Mouse (Mus musculus): ENCODE measurements around the gene Pcgf1. TPM values are rescaled to one million over a fixed set of nuclear protein-coding genes. Genes with fewer than 3 reads are reported as not detected.

The Pcgf1 gene
- polyA plus RNA-seq (2014; fragmentation: Nextera tagmentation; extraction: Ambion mirVana), result 33.0 and 38.8 TPM in 2 replicates

GRCm38 (mm10) chr6:83077630-83078323, at the start of gene Pcgf1:
TSS of gene Pcgf1 (plus strand) at chr6:83077869.
- Histone ChIP-seq H3K4me2 (replicated peaks; ENCODE audit: low read depth, low read length) (peak within 1 kb of the TSS; percentile 96), H3K36me3 (ENCODE audit: control insufficient read depth, insufficient read depth, low read length) (peaks cover 5% of the 10 kb centered on the region; the same call in 1 of the 2 replicates), H3K9me3 (ENCODE audit: control insufficient read depth, low read depth, low read length) (no peaks in the 10 kb centered on the region), H3K4me1 (ENCODE audit: control insufficient read depth, insufficient read depth, low read length) (peaks cover 5% of the 10 kb centered on the region; the same call in 1 of the 2 replicates), H3K9ac (replicated peaks; ENCODE audit: low read depth, low read length) (peak within 1 kb of the TSS; percentile 63), H3K27me3 (ENCODE audit: control insufficient read depth, insufficient read depth, low read length) (peaks cover 27% of the 10 kb centered on the region), H3K27ac (ENCODE audit: low read length) (peak within 1 kb of the TSS; percentile 77), H3K4me3 (ENCODE audit: low read depth, low read length) (peak within 1 kb of the TSS; percentile 71)
- peak; percentile 49 for ATAC-seq (ENCODE audit: insufficient number of reproducible peaks, insufficient read depth, low FRiP score, low read depth)
- WGBS, result 0% methylated on average over 54 of the region's 54 CpGs

GRCm38 (mm10) chr6:83029777-83030176, 47.9 kb upstream of the Pcgf1 start:
- Histone ChIP-seq H3K9me3 (ENCODE audit: control insufficient read depth, low read depth, low read length) (no peaks in the 10 kb centered on the region), H3K4me1 (ENCODE audit: control insufficient read depth, insufficient read depth, low read length) (no peaks in the 10 kb centered on the region; the same call in 1 of the 2 replicates), H3K9ac (replicated peaks; ENCODE audit: low read depth, low read length) (no peak overlapping the region), H3K4me2 (replicated peaks; ENCODE audit: low read depth, low read length) (no peak overlapping the region), H3K4me3 (ENCODE audit: low read depth, low read length) (no peak overlapping the region), H3K36me3 (ENCODE audit: control insufficient read depth, insufficient read depth, low read length) (no peaks in the 10 kb centered on the region), H3K27ac (ENCODE audit: low read length) (no peak overlapping the region), H3K27me3 (ENCODE audit: control insufficient read depth, insufficient read depth, low read length) (no peaks in the 10 kb centered on the region)
- ATAC-seq (ENCODE audit: insufficient number of reproducible peaks, insufficient read depth, low FRiP score, low read depth), result no peak
- WGBS, result 42% methylated on average over 10 of the region's 10 CpGs

- Histone ChIP-seq H3K27me3 (ENCODE audit: control insufficient read depth, insufficient read depth, low read length) (no peaks in the 10 kb centered on the region), H3K36me3 (ENCODE audit: control insufficient read depth, insufficient read depth, low read length) (no peaks in the 10 kb centered on the region), H3K4me2 (replicated peaks; ENCODE audit: low read depth, low read length) (no peak overlapping the region), H3K9ac (replicated peaks; ENCODE audit: low read depth, low read length) (no peak overlapping the region), H3K4me1 (ENCODE audit: control insufficient read depth, insufficient read depth, low read length) (peaks cover 9% of the 10 kb centered on the region; the same call in 1 of the 2 replicates), H3K9me3 (ENCODE audit: control insufficient read depth, low read depth, low read length) (no peaks in the 10 kb centered on the region), H3K27ac (ENCODE audit: low read length) (no peak overlapping the region), H3K4me3 (ENCODE audit: low read depth, low read length) (no peak overlapping the region)
- 68% methylated on average over 7 of the region's 7 CpGs for WGBS
- ATAC-seq (ENCODE audit: insufficient number of reproducible peaks, insufficient read depth, low FRiP score, low read depth), result no peak
Measured at GRCm38 (mm10) chr6:83031111-83031510, 46.6 kb upstream of the Pcgf1 start.

- ATAC-seq (ENCODE audit: insufficient number of reproducible peaks, insufficient read depth, low FRiP score, low read depth), result no peak
- no peaks in the 10 kb centered on the region for H3K36me3 ChIP-seq (ENCODE audit: control insufficient read depth, insufficient read depth, low read length)
- peak overlapping the region; percentile 67 for H3K4me3 ChIP-seq (ENCODE audit: low read depth, low read length)
- H3K4me2 ChIP-seq (replicated peaks; ENCODE audit: low read depth, low read length), result peak overlapping the region; percentile 90
- H3K27ac ChIP-seq (ENCODE audit: low read length), result no peak overlapping the region
- H3K27me3 ChIP-seq (ENCODE audit: control insufficient read depth, insufficient read depth, low read length), result no peaks in the 10 kb centered on the region
- H3K4me1 ChIP-seq (ENCODE audit: control insufficient read depth, insufficient read depth, low read length), result peaks cover 10% of the 10 kb centered on the region; the same call in 1 of the 2 replicates
- 36% methylated on average over 18 of the region's 18 CpGs for WGBS
- H3K9me3 ChIP-seq (ENCODE audit: control insufficient read depth, low read depth, low read length), result no peaks in the 10 kb centered on the region
- H3K9ac ChIP-seq (replicated peaks; ENCODE audit: low read depth, low read length), result peak overlapping the region; percentile 53; the same call in 1 of the 2 replicates
Measured at GRCm38 (mm10) chr6:83031921-83032590, 45.6 kb upstream of the Pcgf1 start.

GRCm38 (mm10) chr6:83032769-83033191, 44.9 kb upstream of the Pcgf1 start:
- H3K4me3 ChIP-seq (ENCODE audit: low read depth, low read length), result peak overlapping the region; percentile 67
- under 1% methylated on average over 31 of the region's 31 CpGs for WGBS
- H3K9ac ChIP-seq (replicated peaks; ENCODE audit: low read depth, low read length), result peak overlapping the region; percentile 53
- peak overlapping the region; percentile 90 for H3K4me2 ChIP-seq (replicated peaks; ENCODE audit: low read depth, low read length)
- H3K9me3 ChIP-seq (ENCODE audit: control insufficient read depth, low read depth, low read length), result no peaks in the 10 kb centered on the region
- H3K4me1 ChIP-seq (ENCODE audit: control insufficient read depth, insufficient read depth, low read length), result peaks cover 10% of the 10 kb centered on the region; the same call in 1 of the 2 replicates
- peak; percentile 24; the same call in 1 of the 2 replicates for ATAC-seq (ENCODE audit: insufficient number of reproducible peaks, insufficient read depth, low FRiP score, low read depth)
- no peaks in the 10 kb centered on the region for H3K36me3 ChIP-seq (ENCODE audit: control insufficient read depth, insufficient read depth, low read length)
- H3K27me3 ChIP-seq (ENCODE audit: control insufficient read depth, insufficient read depth, low read length), result no peaks in the 10 kb centered on the region
- H3K27ac ChIP-seq (ENCODE audit: low read length), result 0 out of 2 replicates have a peak overlapping the region, but pooled peaks have one; percentile 48

GRCm38 (mm10) chr6:83033249-83034185, 44.2 kb upstream of the Pcgf1 start, which contains the start of the genes Dok1 and Loxl3:
TSS of gene Dok1 (minus strand) at chr6:83033471.
TSS of gene Loxl3 (plus strand) at chr6:83034173.
- Histone ChIP-seq H3K4me2 (replicated peaks; ENCODE audit: low read depth, low read length) (peak within 1 kb of the TSS; percentile 90), H3K27ac (ENCODE audit: low read length) (peak within 1 kb of the TSS; percentile 90), H3K9me3 (ENCODE audit: control insufficient read depth, low read depth, low read length) (no peaks in the 10 kb centered on the region), H3K36me3 (ENCODE audit: control insufficient read depth, insufficient read depth, low read length) (no peaks in the 10 kb centered on the region), H3K9ac (replicated peaks; ENCODE audit: low read depth, low read length) (peak within 1 kb of the TSS; percentile 53), H3K4me1 (ENCODE audit: control insufficient read depth, insufficient read depth, low read length) (peaks cover 13% of the 10 kb centered on the region; the same call in 1 of the 2 replicates), H3K27me3 (ENCODE audit: control insufficient read depth, insufficient read depth, low read length) (no peaks in the 10 kb centered on the region), H3K4me3 (ENCODE audit: low read depth, low read length) (peak within 1 kb of the TSS; percentile 67)
- WGBS, result under 1% methylated on average over 51 of the region's 51 CpGs
- ATAC-seq (ENCODE audit: insufficient number of reproducible peaks, insufficient read depth, low FRiP score, low read depth), result peak; percentile 87

GRCm38 (mm10) chr6:83034463-83035055, 43.1 kb upstream of the Pcgf1 start:
- Histone ChIP-seq H3K9ac (replicated peaks; ENCODE audit: low read depth, low read length) (peak overlapping the region; percentile 14), H3K9me3 (ENCODE audit: control insufficient read depth, low read depth, low read length) (no peaks in the 10 kb centered on the region), H3K27ac (ENCODE audit: low read length) (peak overlapping the region; percentile 90), H3K27me3 (ENCODE audit: control insufficient read depth, insufficient read depth, low read length) (no peaks in the 10 kb centered on the region), H3K4me2 (replicated peaks; ENCODE audit: low read depth, low read length) (peak overlapping the region; percentile 90), H3K4me3 (ENCODE audit: low read depth, low read length) (peak overlapping the region; percentile 67), H3K36me3 (ENCODE audit: control insufficient read depth, insufficient read depth, low read length) (no peaks in the 10 kb centered on the region), H3K4me1 (ENCODE audit: control insufficient read depth, insufficient read depth, low read length) (peaks cover 17% of the 10 kb centered on the region; the same call in 1 of the 2 replicates)
- no peak for ATAC-seq (ENCODE audit: insufficient number of reproducible peaks, insufficient read depth, low FRiP score, low read depth)
- WGBS, result 21% methylated on average over 5 of the region's 5 CpGs
